Mouse (Mus musculus): ENCODE data around the gene Cryge. TPM values are rescaled to one million over a fixed set of nuclear protein-coding genes. Genes with fewer than 3 reads are reported as not detected.

Cryge gene
- total RNA-seq, 2 experiments from 2014 or later = not detected

GRCm38 (mm10) chr1:65028206-65028605 is 22.7 kb downstream of the Cryge start:
- DNase-seq (ENCODE audit: low spot score in 2 of 2) = no peak

GRCm38 (mm10) chr1:65012726-65013125 is 38.2 kb downstream of the Cryge start:
- DNase-seq (ENCODE audit: low spot score in 2 of 2) = no peak

- peak; percentile 39 to 54 for DNase-seq (ENCODE audit: low spot score in 2 of 2)
Measured at GRCm38 (mm10) chr1:65010153-65010552, 40.8 kb downstream of the Cryge start.

- no peak for DNase-seq (ENCODE audit: low spot score in 2 of 2)
Measured at GRCm38 (mm10) chr1:65005575-65005974, 45.4 kb downstream of the Cryge start.

GRCm38 (mm10) chr1:65004526-65004925 is 46.4 kb downstream of the Cryge start:
- no peak for DNase-seq (ENCODE audit: low spot score in 2 of 2)

Other genes starting within 250 kb of the Cryge start
- gene Plekhm3, start 94.3 kb downstream of the Cryge start, total RNA-seq (2021) = 1 to 10 TPM; 6.5 to 7.0 TPM
- not detected for gene Akr1cl, start 18.4 kb downstream of the Cryge start, total RNA-seq (2021)
- not detected for gene Crygd, start 12.3 kb upstream of the Cryge start, total RNA-seq (2021)
- gene Crygc, start 22.5 kb upstream of the Cryge start, total RNA-seq (2021) = not detected
- gene Crygb, start 31.1 kb upstream of the Cryge start, total RNA-seq (2021) = not detected
- not detected for gene Cryga, start 52.2 kb upstream of the Cryge start, total RNA-seq (2021)
- gene Gm28845, start 68.4 kb upstream of the Cryge start, total RNA-seq (2021) = not detected
- not detected for gene D630023F18Rik, start 72.1 kb upstream of the Cryge start, total RNA-seq (2021)
- gene Idh1, start 135.4 kb upstream of the Cryge start, total RNA-seq (2021) = 10 to 100 TPM; 58.4 to 60.6 TPM
- gene Pikfyve, start 135.5 kb upstream of the Cryge start, total RNA-seq (2021) = 10 to 100 TPM; 16.4 to 18.6 TPM
- not detected for gene Pth2r, start 230.9 kb upstream of the Cryge start, total RNA-seq (2021)